In the genomic region with DNA sequence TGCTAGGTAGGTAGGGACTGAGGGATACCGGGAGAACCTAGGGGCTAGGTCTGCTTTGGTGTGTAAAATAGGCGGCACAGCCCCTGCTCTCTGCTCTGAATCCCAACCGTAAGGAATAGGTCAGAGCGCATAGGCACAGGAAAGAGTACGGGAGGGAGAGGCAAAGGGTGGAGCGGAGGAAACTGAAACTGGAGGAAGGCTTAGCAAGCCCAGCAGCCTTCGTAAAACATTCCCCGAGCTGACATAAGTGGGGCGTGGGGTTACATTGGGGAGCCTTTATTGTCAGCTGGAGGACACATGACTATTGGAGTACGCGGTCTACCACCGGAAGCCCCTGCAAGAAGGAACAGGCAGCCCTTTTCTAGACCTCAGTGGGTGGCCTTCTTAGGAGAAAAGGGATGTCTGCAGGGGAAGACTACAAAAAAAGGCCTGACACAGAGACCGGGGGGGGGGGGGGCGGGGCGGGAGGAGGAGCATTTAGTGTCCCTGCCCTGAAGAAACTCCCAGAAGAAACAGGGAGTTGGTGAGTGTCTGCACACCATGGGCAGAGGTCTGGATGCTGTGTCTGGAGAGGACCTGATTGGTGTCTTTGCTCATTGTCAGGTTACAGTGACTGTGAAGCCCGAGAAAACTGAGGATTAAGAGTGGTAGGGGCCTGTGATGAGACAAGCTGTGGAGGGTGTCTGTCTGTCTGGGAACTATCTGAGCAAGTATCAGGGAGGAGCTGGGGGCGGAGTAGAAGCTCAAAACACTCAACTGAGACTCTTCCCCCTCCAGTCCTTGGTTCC, we compare ENCODE assay signal across 8 mouse cellular contexts. TPM values are rescaled to one million over a fixed set of nuclear protein-coding genes. Genes with fewer than 3 reads are reported as not detected.
A peak's percentile ranks its signal among the peaks of the same experiment; 100 is the strongest.
DNase-seq lines count a peak whose midpoint lies in the region; ATAC-seq and TF ChIP-seq lines count a peak whose summit lies in the region.

No protein-coding gene starts in this region.

- H3K9me3 ChIP-seq in ES-E14 (ENCODE audit: control insufficient read depth, insufficient read depth, low read depth, low read length), result no peaks in the 10 kb centered on the region
- no peaks in the 10 kb centered on the region for H3K9me3 ChIP-seq in forebrain, embryonic 12.5 days
- no peaks in the 10 kb centered on the region for H3K9me3 ChIP-seq in lung, postnatal 0 days (ENCODE audit: low read length)

- H3K27ac ChIP-seq in ES-E14 (ENCODE audit: insufficient read depth, low read depth, low read length, poor library complexity, severe bottlenecking), result peak overlapping the region; percentile 71
- H3K27ac ChIP-seq in forebrain, embryonic 12.5 days, result peak overlapping the region; percentile 42; the same call in 1 of the 2 replicates
- H3K27ac ChIP-seq in lung, postnatal 0 days (ENCODE audit: low read length), result peak overlapping the region; percentile 98

- intact Hi-C loops in heart, postnatal 14 days (cut with DNase I), result no loop called here

- no peak; the same call in 1 of the 2 replicates for TF ChIP-seq EP300 in lung, postnatal 0 days (IDR thresholded peaks at IDR 0.05)

- peak; percentile 13; the same call in 1 of the 2 replicates for TF ChIP-seq POLR2A in brain, embryonic 14.5 days (IDR thresholded peaks at IDR 0.05; ENCODE audit: borderline replicate concordance, extremely low read depth, insufficient read depth, insufficient read length, poor library complexity, severe bottlenecking)

- peaks cover 1 to 10% of the 10 kb centered on the region in 2 experiments; a peak in 3 of 4 replicates for H3K4me1 ChIP-seq in ES-E14 (ENCODE audit: control insufficient read depth in 2 of 2, insufficient read depth in 2 of 2, low read length in 2 of 2, poor library complexity in 1 of 2)
- H3K4me1 ChIP-seq in forebrain, embryonic 12.5 days, result peaks cover 13% of the 10 kb centered on the region; the same call in 1 of the 2 replicates
- H3K4me1 ChIP-seq in lung, postnatal 0 days (ENCODE audit: insufficient read depth, low read depth, low read length), result no peaks in the 10 kb centered on the region

- peak; percentile 54 for DNase-seq in ES-E14 (ENCODE audit: low read depth, low spot score)
- peak; percentile 72 for DNase-seq in brain, embryonic 14.5 days (ENCODE audit: low read depth)
- peak; percentile 55 to 61 for DNase-seq in heart, postnatal 14 days
- peak; percentile 55 to 66 for DNase-seq in kidney, postnatal 36 days
- peak; percentile 94 for DNase-seq in lung, postnatal 0 days (ENCODE audit: low spot score)
- peak; percentile 25 for DNase-seq in ovary, adult 18-20 months (ENCODE audit: low spot score)
- peak; percentile 46 to 58 for DNase-seq in urinary bladder, postnatal 36 days (ENCODE audit: low spot score in 2 of 2)

- WGBS in forebrain, embryonic 12.5 days, result 3% methylated on average over 14 of the region's 17 CpGs
- WGBS in lung, postnatal 0 days, result 5% methylated on average over 14 of the region's 17 CpGs

- ATAC-seq in forebrain, embryonic 12.5 days (ENCODE audit: low FRiP score), result peak; percentile 65
- ATAC-seq in lung, postnatal 0 days, result peak; percentile 95

- in situ Hi-C loops in ES-E14 (cut with MboI; ENCODE audit: low sequenced_read_pairs in 2 of 2, unreplicated experiment in 2 of 2), result no loop called here

- H3K4me2 ChIP-seq in forebrain, embryonic 12.5 days, result peak overlapping the region; percentile 57
- H3K4me2 ChIP-seq in lung, postnatal 0 days (replicated peaks; ENCODE audit: low read depth, low read length), result peak overlapping the region; percentile 73

- H3K4me3 ChIP-seq in ES-E14 (ENCODE audit: insufficient read depth in 1 of 2, low read depth in 1 of 2, low read length in 2 of 2, poor library complexity in 1 of 2, severe bottlenecking in 1 of 2), result peak overlapping the region; percentile 5 to 53
- peak overlapping the region; percentile 35 for H3K4me3 ChIP-seq in forebrain, embryonic 12.5 days (replicated peaks)
- H3K4me3 ChIP-seq in lung, postnatal 0 days (ENCODE audit: low read depth, low read length), result peak overlapping the region; percentile 46

- TF ChIP-seq CTCF in brain, embryonic 14.5 days (IDR thresholded peaks at IDR 0.05; ENCODE audit: borderline replicate concordance, extremely low read depth, insufficient read depth, insufficient read length), result no peak
- TF ChIP-seq CTCF in lung, postnatal 0 days (IDR thresholded peaks at IDR 0.05), result no peak

- H3K36me3 ChIP-seq in ES-E14 (ENCODE audit: control insufficient read depth, insufficient read depth, low read length, poor library complexity, severe bottlenecking), result no peaks in the 10 kb centered on the region
- no peaks in the 10 kb centered on the region for H3K36me3 ChIP-seq in forebrain, embryonic 12.5 days (replicated peaks)
- no peaks in the 10 kb centered on the region for H3K36me3 ChIP-seq in lung, postnatal 0 days (ENCODE audit: insufficient read depth, low read length)

- H3K9ac ChIP-seq in ES-E14 (ENCODE audit: insufficient read depth, low read depth, low read length, poor library complexity, severe bottlenecking), result peak overlapping the region; percentile 33; the same call in 1 of the 2 replicates
- H3K9ac ChIP-seq in forebrain, embryonic 12.5 days, result peak overlapping the region; percentile 49
- H3K9ac ChIP-seq in lung, postnatal 0 days (replicated peaks; ENCODE audit: low read depth), result peak overlapping the region; percentile 85

- no peaks in the 10 kb centered on the region for H3K27me3 ChIP-seq in forebrain, embryonic 12.5 days
- H3K27me3 ChIP-seq in lung, postnatal 0 days (replicated peaks; ENCODE audit: insufficient read depth, low read length), result no peaks in the 10 kb centered on the region

TF ChIP-seq in ES-E14, 5 proteins besides CTCF, POLR2A, EP300 and RAD21:
- TF ChIP-seq CHD2 (IDR thresholded peaks at IDR 0.05; ENCODE audit: low read depth, low read length), result no peak
- TF ChIP-seq MAFK (IDR thresholded peaks at IDR 0.05; ENCODE audit: insufficient read depth, low read depth, low read length), result no peak
- no peak for TF ChIP-seq ZNF384 (IDR thresholded peaks at IDR 0.05; ENCODE audit: low read depth, low read length)
- TF ChIP-seq HCFC1 (IDR thresholded peaks at IDR 0.05; ENCODE audit: borderline replicate concordance, insufficient read depth, low read length), result no peak
- TF ChIP-seq ZC3H11A (IDR thresholded peaks at IDR 0.05; ENCODE audit: borderline replicate concordance, low read depth, low read length), result no peak

RNA-seq across cellular contexts. Expression of a gene that starts 0.8 kb away (rescaled TPM):
- 0.04 and 0.21 TPM in 2 replicates for total RNA-seq in ES-E14 (2012; rRNA removed)
- 0.57 and 0.98 TPM in 2 replicates for polyA plus RNA-seq in brain, embryonic 14.5 days (2012; rRNA removed)
- 0.09 and 0.18 TPM in 2 replicates for polyA plus RNA-seq in forebrain, embryonic 12.5 days (2016; fragmentation: Nextera tagmentation; extraction: Ambion mirVana)
- total RNA-seq in heart, postnatal 14 days (2021), result 1 to 10 TPM; 5.4 to 6.5 TPM
- polyA plus RNA-seq in lung, postnatal 0 days (2015; fragmentation: Nextera tagmentation; extraction: Ambion mirVana), result 4.3 and 5.7 TPM in 2 replicates

RNA-seq across cellular contexts. Expression of a gene that starts 19.2 kb away (rescaled TPM):
- total RNA-seq in ES-E14 (2012; rRNA removed), result not detected in 2 replicates
- 0.16 and 0.19 TPM in 2 replicates for polyA plus RNA-seq in brain, embryonic 14.5 days (2012; rRNA removed)
- 0.12 TPM in 1 of 2 replicates, not detected in the other for polyA plus RNA-seq in forebrain, embryonic 12.5 days (2016; fragmentation: Nextera tagmentation; extraction: Ambion mirVana)
- total RNA-seq in heart, postnatal 14 days (2021), result not detected
- polyA plus RNA-seq in lung, postnatal 0 days (2015; fragmentation: Nextera tagmentation; extraction: Ambion mirVana), result not detected in 2 replicates

RNA-seq across cellular contexts. Expression of a gene that starts 30.6 kb away (rescaled TPM):
- 0.89 and 1.4 TPM in 2 replicates for total RNA-seq in ES-E14 (2012; rRNA removed)
- polyA plus RNA-seq in brain, embryonic 14.5 days (2012; rRNA removed), result 8.3 and 8.5 TPM in 2 replicates
- polyA plus RNA-seq in forebrain, embryonic 12.5 days (2016; fragmentation: Nextera tagmentation; extraction: Ambion mirVana), result 1.8 and 3.1 TPM in 2 replicates
- 1 to 10 TPM; 2.0 to 3.3 TPM for total RNA-seq in heart, postnatal 14 days (2021)
- 45.6 and 51.1 TPM in 2 replicates for polyA plus RNA-seq in lung, postnatal 0 days (2015; fragmentation: Nextera tagmentation; extraction: Ambion mirVana)

RNA-seq across cellular contexts. Expression of a gene that starts 42.3 kb away (rescaled TPM):
- total RNA-seq in ES-E14 (2012; rRNA removed), result not detected in 2 replicates
- polyA plus RNA-seq in brain, embryonic 14.5 days (2012; rRNA removed), result 0.07 TPM in 1 of 2 replicates, not detected in the other
- polyA plus RNA-seq in forebrain, embryonic 12.5 days (2016; fragmentation: Nextera tagmentation; extraction: Ambion mirVana), result not detected in 2 replicates
- total RNA-seq in heart, postnatal 14 days (2021), result not detected
- polyA plus RNA-seq in lung, postnatal 0 days (2015; fragmentation: Nextera tagmentation; extraction: Ambion mirVana), result not detected in 2 replicates

Comparison
In these comparisons a context has a peak if more than half of its experiments do, and no peak if none do; other contexts are left out.
1. Peak in every context shown above with its lines: DNase-seq, ATAC-seq, H3K4me3 ChIP-seq and H3K27ac ChIP-seq.
2. DNase-seq: peak in every context shown above with its lines; median percentile 94 in lung, postnatal 0 days; 72 in brain, embryonic 14.5 days; 60 in kidney, postnatal 36 days; 58 in heart, postnatal 14 days; 54 in ES-E14; 52 in urinary bladder, postnatal 36 days; 25 in ovary, adult 18-20 months.
3. H3K27ac ChIP-seq: peak in every context shown above with its lines; median percentile 98 in lung, postnatal 0 days; 71 in ES-E14; 42 in forebrain, embryonic 12.5 days.
4. H3K9ac ChIP-seq: peak in every context shown above with its lines; median percentile 85 in lung, postnatal 0 days; 49 in forebrain, embryonic 12.5 days; 33 in ES-E14.